Mouse (Mus musculus): ENCODE measurements at regions not wholly inside any gene's neighbourhood (a gene's known extent, or its start where the extent isn't known, plus 50 kb on each side); places are given as distances from the start of the nearest gene placed in this dataset.

DNA sequence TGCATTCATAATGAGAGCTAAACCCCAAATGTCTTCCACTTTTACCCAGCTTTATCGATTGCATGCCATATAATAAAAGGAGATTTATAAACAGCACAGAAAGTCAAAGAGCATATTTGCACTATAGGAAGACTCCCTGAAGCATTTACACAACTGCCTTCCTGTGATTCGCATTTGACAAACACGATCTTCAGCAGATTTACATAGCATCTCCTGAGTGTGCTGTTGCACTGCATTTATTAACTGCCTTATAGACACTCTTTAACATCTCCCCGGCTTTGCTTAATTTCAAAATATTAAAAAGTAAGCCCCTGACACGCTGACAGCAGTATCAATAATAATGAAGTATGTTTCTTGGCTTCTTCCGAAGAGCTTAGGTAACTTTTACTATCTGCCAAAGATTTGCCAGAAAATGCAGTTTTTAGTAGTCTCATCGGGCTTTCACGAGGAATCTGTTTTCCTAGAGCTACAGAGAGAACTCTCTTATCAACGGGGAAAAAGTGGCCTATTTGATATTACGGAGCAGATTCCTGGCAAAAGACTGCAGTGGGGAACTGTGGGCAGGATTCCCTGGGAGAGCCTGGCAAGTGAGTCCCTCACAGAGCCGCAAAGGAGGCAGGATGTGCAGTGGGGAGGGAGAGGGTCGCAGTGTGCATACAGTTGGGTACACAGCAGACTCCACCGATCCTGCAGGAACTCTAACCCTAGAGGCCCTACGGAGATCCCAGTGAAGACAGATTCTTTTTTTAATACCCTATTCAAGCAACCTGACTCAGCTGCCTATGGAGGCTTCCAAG lies 103.6 kb upstream of the 2610001J05Rik start:
- TF ChIP-seq CTCF (IDR thresholded peaks at IDR 0.05; ENCODE audit: control insufficient read depth, insufficient read depth, low read length), result no peak
- no peak for TF ChIP-seq POLR2A (IDR thresholded peaks at IDR 0.05; ENCODE audit: borderline replicate concordance, control insufficient read depth, low read depth, low read length)

Measured in bone marrow, adult 2 months (tissue).